Mouse (Mus musculus): Measurements from ENCODE around the gene Zscan22. TPM values are rescaled to one million over a fixed set of nuclear protein-coding genes. Genes with fewer than 3 reads are reported as not detected.
"Not testable (repeated sequence)": the region's sequence is repeated elsewhere in the genome, so short reads cannot be mapped to it uniquely, and the experiment has no call there.

Zscan22 gene
- 4.6 and 5.5 TPM in 2 replicates for polyA plus RNA-seq (2015; fragmentation: Nextera tagmentation; extraction: Ambion mirVana)

DNA sequence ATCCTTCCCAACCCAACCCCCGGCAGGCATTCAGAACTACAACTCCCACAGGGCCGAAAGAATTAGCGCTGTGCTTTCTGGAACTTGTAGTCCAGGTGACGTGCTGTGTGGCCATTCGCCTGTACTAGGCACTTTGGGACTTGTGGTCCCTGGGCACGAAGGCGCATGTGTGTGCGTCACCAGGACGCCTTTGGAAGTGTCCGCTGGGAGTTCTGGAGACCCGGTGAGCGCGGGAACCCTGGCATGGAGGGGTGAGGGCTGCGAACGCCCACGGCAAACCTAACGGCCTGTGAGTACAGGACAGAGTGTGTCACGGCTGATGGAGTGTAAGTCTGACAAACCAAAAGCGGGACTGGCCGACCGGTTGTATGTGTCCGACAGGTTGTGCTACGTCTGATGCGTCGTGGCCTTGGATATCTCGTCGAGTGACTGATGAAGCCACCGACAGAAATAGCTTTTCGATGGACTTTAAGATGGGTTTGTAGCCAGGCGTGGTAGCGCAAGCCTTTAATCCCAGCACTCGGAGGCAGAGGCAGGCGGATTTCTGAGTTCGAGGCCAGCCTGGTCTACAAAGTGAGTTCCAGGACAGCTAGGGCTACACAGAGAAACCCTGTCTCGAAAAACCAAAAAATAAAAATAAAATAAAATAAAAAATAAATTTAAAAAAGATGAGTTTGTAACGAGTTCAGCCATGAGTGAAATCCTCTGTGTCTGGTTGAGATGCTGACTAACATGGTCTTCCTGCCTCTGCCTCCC is at the start of gene Zscan22:
TSS of gene Zscan22 (plus strand) at position 161 of the 756 bp plus-strand sequence.
- H3K27me3 ChIP-seq: no peaks in the 10 kb centered on the region
- H3K9ac ChIP-seq: peak within 1 kb of the TSS; percentile 73
- H3K9me3 ChIP-seq (replicated peaks): no peaks in the 10 kb centered on the region
- H3K36me3 ChIP-seq: 0 out of 2 replicates have a peak, but pooled peaks cover 3% of the 10 kb centered on the region
- 3% methylated on average over 36 of the region's 36 CpGs for WGBS (ENCODE audit: insufficient replicate concordance)
- H3K4me2 ChIP-seq: peak within 1 kb of the TSS; percentile 64
- peaks cover 17% of the 10 kb centered on the region for H3K4me1 ChIP-seq (replicated peaks)
- ATAC-seq (ENCODE audit: low read depth) (peak; percentile 99), DNase-seq (peak; percentile 79)
- H3K4me3 ChIP-seq (replicated peaks): peak within 1 kb of the TSS; percentile 71
- H3K27ac ChIP-seq: peak within 1 kb of the TSS; percentile 45

DNA sequence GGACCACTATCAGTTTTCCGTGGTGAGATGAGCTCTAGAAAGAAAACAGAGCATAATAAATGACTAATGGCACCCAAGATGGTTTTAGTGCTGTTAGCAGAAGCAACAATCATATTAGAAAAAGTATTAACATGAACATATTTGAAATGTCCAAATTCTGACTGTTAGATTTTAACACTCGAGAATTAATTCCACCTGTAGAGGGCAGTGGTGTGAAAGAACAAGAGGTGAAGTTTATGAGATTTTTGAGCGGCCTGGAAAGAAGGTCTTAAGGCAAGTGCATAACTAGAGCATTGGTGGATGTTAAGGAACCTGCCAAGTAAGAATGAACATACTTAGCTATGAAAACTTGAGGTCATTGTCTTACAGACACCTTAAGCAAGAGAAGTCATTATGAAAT is 23.3 kb upstream of the Zscan22 start:
- no peak overlapping the region for H3K4me2 ChIP-seq
- no peak for DNase-seq
- H3K9me3 ChIP-seq (replicated peaks): 0 out of 2 replicates have a peak, but pooled peaks cover 3% of the 10 kb centered on the region
- no peaks in the 10 kb centered on the region for H3K36me3 ChIP-seq
- no peaks in the 10 kb centered on the region for H3K4me1 ChIP-seq (replicated peaks)
- ATAC-seq (ENCODE audit: low read depth): no peak
- no peak overlapping the region for H3K9ac ChIP-seq
- H3K27ac ChIP-seq: no peak overlapping the region
- no peak overlapping the region for H3K4me3 ChIP-seq (replicated peaks)
- 6% methylated on average over 3 of the region's 3 CpGs for WGBS (ENCODE audit: insufficient replicate concordance)
- no peaks in the 10 kb centered on the region for H3K27me3 ChIP-seq

DNA sequence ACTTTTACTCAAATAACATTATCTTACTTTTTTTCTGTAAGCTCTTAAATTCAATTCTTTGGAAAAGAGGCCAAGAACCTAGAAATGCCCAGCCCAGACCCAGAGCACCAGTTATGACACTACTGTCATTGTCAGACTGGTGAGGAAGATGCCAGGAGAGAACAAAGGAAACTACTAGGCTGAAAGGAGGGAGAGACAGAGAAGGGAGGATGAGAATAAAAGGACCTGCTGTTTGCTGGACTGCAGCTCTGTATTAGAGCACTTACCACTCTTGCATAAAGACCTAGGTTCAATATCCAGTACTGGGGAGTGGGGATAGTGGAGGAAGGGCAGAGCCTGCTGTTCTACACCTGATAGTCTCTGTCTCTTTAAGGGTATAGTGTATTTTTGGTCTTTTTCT is 17.6 kb upstream of the Zscan22 start:
- Histone ChIP-seq H3K9me3 (replicated peaks) (no peaks in the 10 kb centered on the region), H3K9ac (no peak overlapping the region), H3K36me3 (no peaks in the 10 kb centered on the region; the same call in 1 of the 2 replicates), H3K4me2 (no peak overlapping the region), H3K4me1 (replicated peaks) (peaks cover 20% of the 10 kb centered on the region), H3K27me3 (no peaks in the 10 kb centered on the region), H3K27ac (no peak overlapping the region), H3K4me3 (replicated peaks) (no peak overlapping the region)
- ATAC-seq (ENCODE audit: low read depth) (no peak), DNase-seq (no peak)

DNA sequence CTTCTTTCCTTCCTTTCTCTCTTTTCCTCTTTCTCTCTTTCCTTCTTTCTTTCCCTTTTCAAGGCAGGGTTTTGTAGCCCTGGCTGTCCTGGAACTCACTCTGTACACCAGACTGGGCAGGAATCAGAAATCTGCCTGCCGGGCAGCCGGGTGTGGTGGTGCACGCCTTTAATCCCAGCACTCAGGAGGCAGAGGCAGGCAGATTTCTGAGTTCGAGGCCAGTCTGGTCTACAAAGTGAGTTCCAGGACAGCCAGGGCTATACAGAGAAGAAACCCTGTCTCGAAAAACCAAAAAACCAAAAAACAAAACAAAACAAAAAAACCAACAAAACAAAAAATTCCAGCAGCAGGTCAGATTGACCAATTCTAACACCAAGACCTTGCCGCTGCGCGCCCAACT is 17.1 kb upstream of the Zscan22 start:
- Histone ChIP-seq H3K4me3 (replicated peaks) (peak overlapping the region; percentile 75), H3K4me1 (replicated peaks) (peaks cover 20% of the 10 kb centered on the region), H3K4me2 (peak overlapping the region; percentile 88), H3K9ac (peak overlapping the region; percentile 79; the same call in 1 of the 2 replicates)
- not testable (repeated sequence) for ATAC-seq (ENCODE audit: low read depth); H3K36me3 ChIP-seq; DNase-seq; H3K27me3 ChIP-seq; H3K9me3 ChIP-seq (replicated peaks); H3K27ac ChIP-seq
- 39% methylated on average over 8 of the region's 8 CpGs for WGBS (ENCODE audit: insufficient replicate concordance)

DNA sequence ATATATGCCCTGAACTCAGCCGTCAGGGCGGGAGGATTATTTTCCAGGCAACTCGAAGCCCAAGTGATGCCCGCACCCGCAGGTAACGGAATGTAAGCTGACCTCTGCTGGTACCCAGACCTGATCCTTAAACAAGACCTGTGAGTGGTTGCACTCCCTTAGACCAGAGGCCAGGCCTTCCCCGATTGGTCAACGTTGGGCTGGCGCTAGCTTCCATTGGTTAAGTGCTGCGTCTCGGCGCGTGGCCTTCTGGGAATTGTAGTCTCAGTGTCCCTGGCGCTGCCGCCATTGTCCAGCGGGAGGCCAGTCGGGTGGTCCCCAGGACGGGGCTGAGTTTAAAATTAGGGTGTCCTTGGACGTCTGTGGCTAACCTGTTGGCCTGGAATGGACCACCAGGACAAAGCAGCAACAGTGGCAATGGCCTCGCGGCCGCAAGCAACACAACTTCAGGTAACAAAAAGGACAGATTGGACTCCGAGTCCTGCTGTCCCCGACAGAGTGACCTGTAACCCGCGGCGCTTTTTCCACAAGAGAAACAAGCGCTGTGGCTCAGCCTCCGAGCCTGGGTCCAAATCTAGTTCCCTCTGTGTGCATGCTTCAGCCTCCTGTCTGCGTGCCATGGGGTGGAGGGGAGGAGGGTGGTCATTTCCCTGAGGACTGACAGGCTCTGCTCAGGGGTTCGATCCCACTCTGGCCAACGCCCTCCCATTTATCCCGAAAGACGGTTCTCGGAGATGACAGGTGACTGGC is 16.5 kb upstream of the Zscan22 start, which contains the start of gene Zfp128:
TSS of gene Zfp128 (plus strand) at position 267 of the 750 bp plus-strand sequence.
- H3K27ac ChIP-seq: peak within 1 kb of the TSS; percentile 43
- H3K36me3 ChIP-seq: peaks cover 8% of the 10 kb centered on the region; the same call in 1 of the 2 replicates
- 1% methylated on average over 35 of the region's 35 CpGs for WGBS (ENCODE audit: insufficient replicate concordance)
- peak within 1 kb of the TSS; percentile 75 for H3K4me3 ChIP-seq (replicated peaks)
- peak within 1 kb of the TSS; percentile 88 for H3K4me2 ChIP-seq
- peaks cover 20% of the 10 kb centered on the region for H3K4me1 ChIP-seq (replicated peaks)
- H3K27me3 ChIP-seq: no peaks in the 10 kb centered on the region
- DNase-seq: peak; percentile 88
- ATAC-seq (ENCODE audit: low read depth): peak; percentile 100
- H3K9ac ChIP-seq: peak within 1 kb of the TSS; percentile 79
- no peaks in the 10 kb centered on the region for H3K9me3 ChIP-seq (replicated peaks)

DNA sequence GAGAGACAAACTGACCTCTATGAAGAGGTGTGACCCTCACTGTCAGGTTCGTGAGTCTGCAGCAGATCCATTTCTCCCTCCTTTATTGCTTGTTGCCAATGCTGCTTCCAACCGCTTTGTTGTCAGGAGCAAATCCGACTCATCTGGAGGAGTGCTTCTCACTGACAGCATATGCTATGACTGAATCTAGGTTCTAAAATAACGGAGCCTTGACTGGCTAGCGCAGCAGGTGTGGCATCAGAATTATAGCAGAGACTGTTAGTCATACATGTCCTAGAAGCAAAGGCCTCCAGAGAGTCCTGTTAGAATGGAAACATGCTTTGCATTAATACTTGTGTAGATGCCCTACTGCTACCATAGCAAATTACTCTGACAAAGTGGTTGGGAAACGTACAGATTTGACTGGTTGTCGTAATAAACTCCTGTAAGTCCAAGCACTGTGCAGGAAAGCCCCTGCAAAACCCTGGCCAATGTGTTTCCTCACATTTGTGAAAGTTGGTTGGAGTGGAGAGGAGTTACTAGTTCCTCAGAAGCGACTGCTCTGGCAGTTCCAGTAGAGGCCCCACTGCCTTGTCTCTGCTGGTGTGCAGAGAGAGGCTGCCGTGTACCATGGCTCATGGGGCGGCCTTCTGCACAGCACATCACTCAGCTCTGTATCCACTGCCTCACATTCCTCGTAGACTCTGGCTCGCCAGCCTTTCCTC is 10.9 kb upstream of the Zscan22 start:
- Histone ChIP-seq H3K4me3 (replicated peaks) (no peak overlapping the region), H3K9me3 (replicated peaks) (no peaks in the 10 kb centered on the region), H3K27me3 (no peaks in the 10 kb centered on the region), H3K27ac (no peak overlapping the region), H3K36me3 (peaks cover 47% of the 10 kb centered on the region), H3K4me1 (replicated peaks) (peaks cover 8% of the 10 kb centered on the region), H3K4me2 (no peak overlapping the region), H3K9ac (no peak overlapping the region)
- 77% methylated on average over 12 of the region's 12 CpGs for WGBS (ENCODE audit: insufficient replicate concordance)
- DNase-seq: no peak
- ATAC-seq (ENCODE audit: low read depth): no peak

DNA sequence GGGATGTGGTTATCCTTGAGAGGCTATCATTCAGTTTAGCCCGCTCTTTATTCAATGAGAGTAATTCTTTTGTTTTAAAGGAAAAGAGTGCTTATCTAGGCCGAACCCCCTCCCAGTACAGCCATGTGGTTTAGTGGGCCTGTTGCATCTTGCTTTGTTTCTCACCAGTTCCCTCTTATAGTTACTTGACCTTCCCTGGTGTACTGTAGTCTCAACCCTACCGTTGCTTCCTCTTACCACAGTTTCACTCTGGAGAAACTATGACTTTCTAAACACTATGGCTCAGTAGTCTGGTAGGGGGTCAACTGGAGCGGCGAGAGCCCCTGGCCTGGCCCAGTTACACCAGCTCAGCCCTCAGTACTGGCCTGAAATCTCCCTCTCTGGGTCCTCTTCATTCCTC is 10.0 kb upstream of the Zscan22 start:
- DNase-seq (no peak), ATAC-seq (ENCODE audit: low read depth) (no peak; the same call in 1 of the 2 replicates)
- no peaks in the 10 kb centered on the region for H3K4me1 ChIP-seq (replicated peaks)
- no peaks in the 10 kb centered on the region for H3K27me3 ChIP-seq
- H3K4me2 ChIP-seq: no peak overlapping the region
- no peak overlapping the region for H3K27ac ChIP-seq
- H3K36me3 ChIP-seq: peaks cover 48% of the 10 kb centered on the region
- H3K9me3 ChIP-seq (replicated peaks): no peaks in the 10 kb centered on the region
- 68% methylated on average over 5 of the region's 5 CpGs for WGBS (ENCODE audit: insufficient replicate concordance)
- no peak overlapping the region for H3K9ac ChIP-seq
- no peak overlapping the region for H3K4me3 ChIP-seq (replicated peaks)

DNA sequence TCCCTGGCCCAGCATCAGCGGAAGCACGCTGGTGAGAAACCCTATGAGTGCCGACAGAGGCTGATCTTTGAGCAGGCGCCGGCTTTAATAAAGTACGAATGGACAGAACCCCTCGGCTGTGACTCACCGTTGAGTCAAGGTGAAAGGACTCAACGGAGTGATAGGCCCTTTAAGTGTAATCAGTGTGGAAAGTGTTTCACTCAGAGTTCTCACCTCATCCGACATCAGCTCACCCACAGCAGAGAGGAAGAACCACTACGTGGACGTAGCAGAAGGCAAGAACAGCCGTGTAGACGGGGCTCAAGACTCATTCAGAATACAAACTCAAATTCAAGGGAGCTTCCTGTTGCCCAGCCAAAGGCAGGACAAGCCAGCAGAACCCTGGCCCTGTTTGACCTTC is 6.7 kb upstream of the Zscan22 start:
- WGBS (ENCODE audit: insufficient replicate concordance): 82% methylated on average over 14 of the region's 14 CpGs
- no peak for DNase-seq

DNA sequence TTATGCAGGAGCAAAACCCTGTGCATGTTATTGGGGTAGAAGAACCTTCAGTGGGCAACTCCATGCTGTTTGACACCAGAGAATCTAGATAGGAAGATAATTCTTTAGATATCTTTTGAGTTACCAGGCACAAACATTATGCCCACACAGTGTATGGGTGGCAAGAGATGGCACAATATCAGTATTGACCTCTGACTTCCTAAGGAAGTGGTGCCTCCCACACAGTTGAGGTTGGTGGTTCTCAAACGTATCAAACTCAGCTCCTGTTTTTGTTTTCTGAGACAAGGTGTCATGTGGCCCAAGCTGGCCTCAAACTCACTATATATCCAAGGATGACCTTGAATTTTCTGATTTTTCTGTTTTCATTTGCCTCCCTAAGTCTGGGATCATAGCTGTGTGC is 6.3 kb upstream of the Zscan22 start:
- no peak overlapping the region for H3K27ac ChIP-seq
- no peak overlapping the region for H3K4me3 ChIP-seq (replicated peaks)
- WGBS (ENCODE audit: insufficient replicate concordance): 33% methylated on average over 1 of the region's 1 CpGs
- no peaks in the 10 kb centered on the region for H3K9me3 ChIP-seq (replicated peaks)
- H3K36me3 ChIP-seq: peaks cover 38% of the 10 kb centered on the region
- ATAC-seq (ENCODE audit: low read depth) (no peak), DNase-seq (no peak)
- no peak overlapping the region for H3K4me2 ChIP-seq
- no peaks in the 10 kb centered on the region for H3K4me1 ChIP-seq (replicated peaks)
- H3K9ac ChIP-seq: no peak overlapping the region
- no peaks in the 10 kb centered on the region for H3K27me3 ChIP-seq

More for the DNA sequence above, 6.7 kb upstream of the Zscan22 start:
- Histone ChIP-seq H3K4me2 (no peak overlapping the region), H3K9me3 (replicated peaks) (no peaks in the 10 kb centered on the region), H3K27ac (no peak overlapping the region), H3K27me3 (no peaks in the 10 kb centered on the region), H3K4me1 (replicated peaks) (no peaks in the 10 kb centered on the region), H3K36me3 (peaks cover 42% of the 10 kb centered on the region), H3K4me3 (replicated peaks) (no peak overlapping the region), H3K9ac (no peak overlapping the region)
- no peak for ATAC-seq (ENCODE audit: low read depth)

DNA sequence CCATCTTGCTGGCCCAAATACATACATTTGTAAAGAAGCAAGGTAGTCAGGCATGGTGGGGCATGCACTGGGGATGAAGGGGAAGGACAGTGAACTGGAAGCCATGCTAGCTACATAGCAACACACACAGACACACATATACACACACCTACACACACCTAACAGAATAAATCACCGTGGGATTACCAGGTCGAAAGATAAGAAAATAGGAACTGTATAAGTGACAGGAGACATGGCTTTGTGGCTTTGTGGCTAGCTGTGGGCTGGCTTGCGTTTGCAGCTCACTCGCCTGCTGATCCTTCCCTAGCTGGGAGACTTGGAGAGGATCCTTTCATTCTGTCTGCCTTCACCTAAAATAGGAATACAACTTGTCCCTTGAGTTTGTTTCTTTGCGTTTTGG is 3.9 kb downstream of the Zscan22 start:
- Histone ChIP-seq H3K4me3 (replicated peaks) (no peak overlapping the region), H3K27me3 (no peaks in the 10 kb centered on the region), H3K9ac (no peak overlapping the region), H3K4me1 (replicated peaks) (peaks cover 25% of the 10 kb centered on the region), H3K27ac (no peak overlapping the region), H3K9me3 (replicated peaks) (no peaks in the 10 kb centered on the region), H3K4me2 (no peak overlapping the region), H3K36me3 (peaks cover 36% of the 10 kb centered on the region)
- DNase-seq (no peak), ATAC-seq (ENCODE audit: low read depth) (no peak)
- 48% methylated on average over 5 of the region's 5 CpGs for WGBS (ENCODE audit: insufficient replicate concordance)

DNA sequence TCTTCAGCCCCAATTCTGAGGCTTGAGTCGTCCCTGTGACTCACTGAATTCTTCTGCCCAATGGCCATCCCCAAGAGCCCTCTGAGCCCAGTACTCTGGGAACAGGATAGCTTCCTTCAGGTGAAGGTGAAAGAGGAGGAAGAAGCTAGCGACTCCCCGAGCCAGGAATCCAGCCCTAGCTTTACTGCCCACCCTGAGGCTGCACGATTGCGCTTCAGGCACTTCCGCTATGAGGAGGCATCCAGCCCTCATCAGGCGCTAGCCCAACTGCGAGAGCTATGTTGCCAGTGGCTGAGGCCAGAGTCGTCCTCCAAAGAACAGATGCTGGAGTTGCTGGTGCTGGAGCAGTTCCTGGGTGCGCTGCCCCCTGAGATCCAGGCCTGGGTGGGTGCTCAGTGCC is 6.0 kb downstream of the Zscan22 start:
- H3K4me1 ChIP-seq (replicated peaks): peaks cover 21% of the 10 kb centered on the region
- WGBS (ENCODE audit: insufficient replicate concordance): 46% methylated on average over 10 of the region's 10 CpGs
- H3K36me3 ChIP-seq: peaks cover 57% of the 10 kb centered on the region
- peak overlapping the region; percentile 27 for H3K4me2 ChIP-seq
- ATAC-seq (ENCODE audit: low read depth) (peak; percentile 44; the same call in 1 of the 2 replicates), DNase-seq (no peak)
- H3K9ac ChIP-seq: no peak overlapping the region
- no peaks in the 10 kb centered on the region for H3K9me3 ChIP-seq (replicated peaks)
- H3K27me3 ChIP-seq: no peaks in the 10 kb centered on the region
- H3K4me3 ChIP-seq (replicated peaks): peak overlapping the region; percentile 15
- no peak overlapping the region for H3K27ac ChIP-seq

Measured in liver, embryonic 13.5 days (tissue).